Mouse (Mus musculus): ENCODE measurements at regions not wholly inside any gene's neighbourhood (a gene's known extent, or its start where the extent isn't known, plus 50 kb on each side); places are given as distances from the start of the nearest gene placed in this dataset.

DNA sequence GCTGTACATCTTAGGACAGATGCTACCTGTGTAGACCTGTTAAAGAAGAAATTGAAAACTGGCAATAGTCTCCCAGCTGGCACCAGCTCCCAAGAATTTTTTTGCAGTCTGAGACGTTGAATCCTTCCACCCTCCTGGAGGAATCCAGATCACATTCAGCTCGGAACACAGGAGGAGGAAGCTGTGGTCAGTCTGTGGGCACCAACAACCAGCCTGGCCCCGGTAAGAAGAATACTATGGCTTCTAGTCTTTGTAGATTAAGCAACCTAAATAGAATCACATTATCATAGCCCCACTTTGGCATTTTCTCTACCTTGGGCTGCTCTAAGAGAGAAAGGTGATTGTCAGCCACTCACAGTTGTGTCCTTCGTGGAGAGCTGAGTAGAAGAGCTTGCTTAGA, 277.0 kb downstream of the Gm19410 start:
- DNase-seq: no peak
